Mouse (Mus musculus) neural tube, embryonic 12.5 days (tissue): ENCODE results near the gene Rbbp9. TPM values are rescaled to one million over a fixed set of nuclear protein-coding genes. Genes with fewer than 3 reads are reported as not detected.

Source experiments
- polyA plus RNA-seq: library from polyadenylated mRNA; unstranded; fragments of >200 nt; fragmentation: Nextera tagmentation; extraction: Ambion mirVana; gene quantifications from 2 replicates; pipeline ENCODE4 v1.2.1, GENCODE M21; 2016

The Rbbp9 gene
- polyA plus RNA-seq, 1 experiment from 2014 or later: 58.0 TPM

Other genes with a start within 250 kb of the Rbbp9 start
- gene Ovol2, start 218.7 kb downstream of the Rbbp9 start, polyA plus RNA-seq: 0.13 and 0.16 TPM in 2 replicates
- gene Kat14, start 181.9 kb downstream of the Rbbp9 start, polyA plus RNA-seq: 38.8 and 39.8 TPM in 2 replicates
- gene Pet117, start 181.9 kb downstream of the Rbbp9 start, polyA plus RNA-seq: 3.3 TPM in 1 of 2 replicates, not detected in the other
- 5.2 and 7.2 TPM in 2 replicates for gene Dzank1, start 23.5 kb downstream of the Rbbp9 start, polyA plus RNA-seq
- gene Polr3f, start 23.2 kb downstream of the Rbbp9 start, polyA plus RNA-seq: 33.3 and 33.9 TPM in 2 replicates
- gene Sec23b, start 5.4 kb upstream of the Rbbp9 start, polyA plus RNA-seq: 96.1 and 97.2 TPM in 2 replicates
- 46.4 and 51.2 TPM in 2 replicates for gene Smim26, start 43.2 kb upstream of the Rbbp9 start, polyA plus RNA-seq
- gene Dtd1, start 49.0 kb upstream of the Rbbp9 start, polyA plus RNA-seq: 42.7 and 49.8 TPM in 2 replicates